Mouse (Mus musculus) heart, adult 11 months (tissue): Measurements from ENCODE around the gene Gramd4.

Experiments used
- DNase-seq: peaks from one replicate; pipeline ENCODE4 v3.0.0; 2022

Gene Gramd4

GRCm38 (mm10) chr15:86074171-86074937 is 16.9 kb downstream of the Gramd4 start:
- DNase-seq = no peak

GRCm38 (mm10) chr15:86075305-86076047 is 18.0 kb downstream of the Gramd4 start:
- peak; percentile 94 for DNase-seq

GRCm38 (mm10) chr15:86076048-86076315 is 18.5 kb downstream of the Gramd4 start:
- peak; percentile 93 for DNase-seq

- peak; percentile 88 for DNase-seq
These were observed 18.9 kb downstream of the Gramd4 start for GRCm38 (mm10) chr15:86076378-86076777.

GRCm38 (mm10) chr15:86077934-86078333 is 20.4 kb downstream of the Gramd4 start:
- peak; percentile 90 for DNase-seq

- peak; percentile 95 for DNase-seq
These were observed 21.2 kb downstream of the Gramd4 start for GRCm38 (mm10) chr15:86078481-86079216.

- DNase-seq = no peak
These were observed 22.0 kb downstream of the Gramd4 start for GRCm38 (mm10) chr15:86079467-86079866.

- DNase-seq = peak; percentile 98
These were observed 22.4 kb downstream of the Gramd4 start for GRCm38 (mm10) chr15:86079876-86080275.

- no peak for DNase-seq
These were observed 22.9 kb downstream of the Gramd4 start for GRCm38 (mm10) chr15:86080408-86080807.

- peak; percentile 89 for DNase-seq
These were observed 24.2 kb downstream of the Gramd4 start for GRCm38 (mm10) chr15:86081654-86082053.

GRCm38 (mm10) chr15:86082551-86082961 is 25.1 kb downstream of the Gramd4 start:
- peak; percentile 91 for DNase-seq

- peak; percentile 94 for DNase-seq
These were observed 25.8 kb downstream of the Gramd4 start for GRCm38 (mm10) chr15:86083261-86083741.

GRCm38 (mm10) chr15:86085301-86086225 is 28.1 kb downstream of the Gramd4 start:
- peak; percentile 98 for DNase-seq

GRCm38 (mm10) chr15:86086291-86086706 is 28.8 kb downstream of the Gramd4 start:
- DNase-seq = peak; percentile 94

- peak; percentile 91 for DNase-seq
These were observed 30.2 kb downstream of the Gramd4 start for GRCm38 (mm10) chr15:86087591-86088149.

GRCm38 (mm10) chr15:86088266-86088790 is 30.8 kb downstream of the Gramd4 start:
- peak; percentile 93 for DNase-seq

- DNase-seq = peak; percentile 94
These were observed 31.7 kb downstream of the Gramd4 start for GRCm38 (mm10) chr15:86089091-86089744.

GRCm38 (mm10) chr15:86089991-86090529 is 32.6 kb downstream of the Gramd4 start:
- peak; percentile 99 for DNase-seq

- DNase-seq = peak; percentile 96
These were observed 33.1 kb downstream of the Gramd4 start for GRCm38 (mm10) chr15:86090578-86090977.

- peak; percentile 94 for DNase-seq
These were observed 33.9 kb downstream of the Gramd4 start for GRCm38 (mm10) chr15:86091201-86091997.
